Mouse (Mus musculus): ENCODE measurements around the gene D130043K22Rik.

GRCm38 (mm10) chr13:24921281-24921680 lies 76.3 kb downstream of the D130043K22Rik start:
- no peak for TF ChIP-seq CTCF (IDR thresholded peaks at IDR 0.05; ENCODE audit: low read depth)
- TF ChIP-seq EP300 (optimal IDR thresholded peaks at IDR 0.05) = no peak

All from stomach, postnatal 0 days (tissue).